Mouse (Mus musculus) neural tube, embryonic 15.5 days (tissue): ENCODE measurements at regions not wholly inside any gene's neighbourhood (a gene's known extent, or its start where the extent isn't known, plus 50 kb on each side); places are given as distances from the start of the nearest gene placed in this dataset.

Experiments
- ATAC-seq: fragments of 200-750 bp; cut with Nextera tagmentation; 2 replicates; pipeline ENCODE4 v1.8.0; 2017; ENCODE audit warnings: mild to moderate bottlenecking, moderate TSS enrichment, moderate library complexity; ENCODE audit not compliant: low FRiP score
- H3K27ac ChIP-seq: fragments of 300-500 bp; sonication (generic); replicated peaks from 2 replicates; pipeline ENCODE4 v1.5.1; 2015; ENCODE audit warnings: mild to moderate bottlenecking, inconsistent platforms
- H3K27me3 ChIP-seq: fragments of 300-500 bp; sonication (generic); replicated peaks from 2 replicates; pipeline ENCODE4 v1.6.1; 2015; ENCODE audit warnings: inconsistent platforms
- H3K36me3 ChIP-seq: fragments of 300-500 bp; sonication (generic); 2 replicates; pipeline ENCODE4 v1.6.1; 2015; ENCODE audit warnings: inconsistent platforms
- H3K4me1 ChIP-seq: fragments of 300-500 bp; sonication (generic); 2 replicates; pipeline ENCODE4 v1.6.1; 2015; ENCODE audit warnings: inconsistent platforms
- H3K4me2 ChIP-seq: fragments of 300-500 bp; sonication (generic); 2 replicates; pipeline ENCODE4 v1.6.1; 2015; ENCODE audit warnings: inconsistent platforms, mild to moderate bottlenecking, moderate library complexity
- H3K4me3 ChIP-seq: fragments of 300-500 bp; sonication (generic); replicated peaks from 2 replicates; pipeline ENCODE4 v1.5.1; 2015; ENCODE audit warnings: mild to moderate bottlenecking, inconsistent platforms
- H3K9ac ChIP-seq: fragments of 300-500 bp; sonication (generic); replicated peaks from 2 replicates; pipeline ENCODE4 v1.6.1; 2015; ENCODE audit warnings: mild to moderate bottlenecking, inconsistent platforms
- H3K9me3 ChIP-seq: fragments of 300-500 bp; sonication (generic); replicated peaks from 2 replicates; pipeline ENCODE4 v1.6.1; 2016; ENCODE audit warnings: inconsistent platforms
- WGBS: fragments of 180-500 bp; shearing (Covaris S2); methylation state at CpG from one replicate; pipeline ENCODE4 v1.1.7; 2015; ENCODE audit warnings: mixed read lengths; 5-methylcytosine and 5-hydroxymethylcytosine counted together

GRCm38 (mm10) chr10:96479786-96480185 lies 137.0 kb upstream of the Btg1 start:
- Histone ChIP-seq H3K9me3 (0 out of 2 replicates have a peak, but pooled peaks cover 3% of the 10 kb centered on the region), H3K4me3 (no peak overlapping the region), H3K4me2 (no peak overlapping the region), H3K36me3 (no peaks in the 10 kb centered on the region), H3K9ac (no peak overlapping the region), H3K27me3 (no peaks in the 10 kb centered on the region), H3K4me1 (peaks cover 12% of the 10 kb centered on the region), H3K27ac (no peak overlapping the region)
- ATAC-seq = no peak
- 61% methylated on average over 8 of the region's 8 CpGs for WGBS

GRCm38 (mm10) chr10:96480453-96481324 lies 136.1 kb upstream of the Btg1 start:
- 0 out of 2 replicates have a peak overlapping the region, but pooled peaks have one; percentile 11 for H3K4me2 ChIP-seq
- no peak overlapping the region for H3K4me3 ChIP-seq
- H3K27me3 ChIP-seq = no peaks in the 10 kb centered on the region
- ATAC-seq = peak; percentile 81
- H3K36me3 ChIP-seq = no peaks in the 10 kb centered on the region
- 0 out of 2 replicates have a peak, but pooled peaks cover 3% of the 10 kb centered on the region for H3K9me3 ChIP-seq
- no peak overlapping the region for H3K27ac ChIP-seq
- H3K9ac ChIP-seq = no peak overlapping the region
- 30% methylated on average over 14 of the region's 14 CpGs for WGBS
- peaks cover 12% of the 10 kb centered on the region for H3K4me1 ChIP-seq

GRCm38 (mm10) chr10:96481325-96481638 lies 135.5 kb upstream of the Btg1 start:
- H3K36me3 ChIP-seq = no peaks in the 10 kb centered on the region
- H3K9ac ChIP-seq = no peak overlapping the region
- 70% methylated on average over 8 of the region's 8 CpGs for WGBS

GRCm38 (mm10) chr10:96486724-96487123 lies 130.1 kb upstream of the Btg1 start:
- H3K36me3 ChIP-seq = no peaks in the 10 kb centered on the region
- 94% methylated on average over 3 of the region's 3 CpGs for WGBS
- H3K27me3 ChIP-seq = no peaks in the 10 kb centered on the region
- ATAC-seq = no peak
- no peak overlapping the region for H3K9ac ChIP-seq
- H3K27ac ChIP-seq = no peak overlapping the region
- H3K9me3 ChIP-seq = 0 out of 2 replicates have a peak, but pooled peaks cover 3% of the 10 kb centered on the region
- no peak overlapping the region for H3K4me2 ChIP-seq
- no peaks in the 10 kb centered on the region for H3K4me1 ChIP-seq
- H3K4me3 ChIP-seq = no peak overlapping the region

More at GRCm38 (mm10) chr10:96481325-96481638, 135.5 kb upstream of the Btg1 start:
- Histone ChIP-seq H3K4me3 (no peak overlapping the region), H3K4me2 (no peak overlapping the region), H3K4me1 (peaks cover 12% of the 10 kb centered on the region), H3K27ac (no peak overlapping the region), H3K27me3 (no peaks in the 10 kb centered on the region), H3K9me3 (0 out of 2 replicates have a peak, but pooled peaks cover 3% of the 10 kb centered on the region)
- ATAC-seq = no peak

- Histone ChIP-seq H3K4me1 (no peaks in the 10 kb centered on the region), H3K27me3 (no peaks in the 10 kb centered on the region), H3K4me3 (no peak overlapping the region), H3K27ac (no peak overlapping the region), H3K36me3 (no peaks in the 10 kb centered on the region), H3K9ac (no peak overlapping the region), H3K4me2 (no peak overlapping the region), H3K9me3 (no peaks in the 10 kb centered on the region)
- ATAC-seq = no peak
- 71% methylated on average over 1 of the region's 1 CpGs for WGBS
Observed at GRCm38 (mm10) chr10:96493706-96494105, 123.1 kb upstream of the Btg1 start.

GRCm38 (mm10) chr10:96496700-96497099 lies 120.1 kb upstream of the Btg1 start:
- Histone ChIP-seq H3K4me3 (no peak overlapping the region), H3K36me3 (no peaks in the 10 kb centered on the region)
- 94% methylated on average over 3 of the region's 3 CpGs for WGBS

GRCm38 (mm10) chr10:96497482-96497881 lies 119.3 kb upstream of the Btg1 start:
- H3K27me3 ChIP-seq = no peaks in the 10 kb centered on the region
- ATAC-seq = no peak
- no peak overlapping the region for H3K9ac ChIP-seq
- no peak overlapping the region for H3K4me3 ChIP-seq
- WGBS = 93% methylated on average over 7 of the region's 7 CpGs
- H3K27ac ChIP-seq = no peak overlapping the region
- no peaks in the 10 kb centered on the region for H3K9me3 ChIP-seq
- no peaks in the 10 kb centered on the region for H3K4me1 ChIP-seq
- no peak overlapping the region for H3K4me2 ChIP-seq
- H3K36me3 ChIP-seq = no peaks in the 10 kb centered on the region

More at GRCm38 (mm10) chr10:96496700-96497099, 120.1 kb upstream of the Btg1 start:
- no peaks in the 10 kb centered on the region for H3K27me3 ChIP-seq
- H3K9ac ChIP-seq = no peak overlapping the region
- no peaks in the 10 kb centered on the region for H3K9me3 ChIP-seq
- H3K27ac ChIP-seq = no peak overlapping the region
- ATAC-seq = no peak
- H3K4me1 ChIP-seq = no peaks in the 10 kb centered on the region
- no peak overlapping the region for H3K4me2 ChIP-seq

GRCm38 (mm10) chr10:96499274-96499673 lies 117.5 kb upstream of the Btg1 start:
- no peak overlapping the region for H3K9ac ChIP-seq
- H3K4me2 ChIP-seq = no peak overlapping the region
- H3K27ac ChIP-seq = no peak overlapping the region
- H3K4me3 ChIP-seq = no peak overlapping the region
- no peaks in the 10 kb centered on the region for H3K27me3 ChIP-seq
- H3K9me3 ChIP-seq = no peaks in the 10 kb centered on the region
- no peak for ATAC-seq
- H3K4me1 ChIP-seq = no peaks in the 10 kb centered on the region
- 92% methylated on average over 2 of the region's 2 CpGs for WGBS
- no peaks in the 10 kb centered on the region for H3K36me3 ChIP-seq

- ATAC-seq = no peak
- Histone ChIP-seq H3K4me2 (no peak overlapping the region), H3K4me1 (no peaks in the 10 kb centered on the region), H3K9me3 (no peaks in the 10 kb centered on the region), H3K9ac (no peak overlapping the region), H3K36me3 (no peaks in the 10 kb centered on the region), H3K4me3 (no peak overlapping the region), H3K27ac (no peak overlapping the region), H3K27me3 (no peaks in the 10 kb centered on the region)
- WGBS = 80% methylated on average over 4 of the region's 4 CpGs
Observed at GRCm38 (mm10) chr10:96502090-96502728, 114.6 kb upstream of the Btg1 start.

GRCm38 (mm10) chr10:96502736-96503135 lies 114.1 kb upstream of the Btg1 start:
- Histone ChIP-seq H3K9ac (no peak overlapping the region), H3K4me3 (no peak overlapping the region), H3K27ac (no peak overlapping the region), H3K4me1 (no peaks in the 10 kb centered on the region), H3K9me3 (no peaks in the 10 kb centered on the region), H3K36me3 (no peaks in the 10 kb centered on the region), H3K4me2 (no peak overlapping the region), H3K27me3 (no peaks in the 10 kb centered on the region)
- ATAC-seq = no peak
- WGBS = 79% methylated on average over 6 of the region's 6 CpGs

- WGBS = 80% methylated on average over 8 of the region's 8 CpGs
- Histone ChIP-seq H3K9me3 (no peaks in the 10 kb centered on the region), H3K4me1 (no peaks in the 10 kb centered on the region), H3K4me3 (no peak overlapping the region), H3K27me3 (no peaks in the 10 kb centered on the region), H3K9ac (no peak overlapping the region), H3K36me3 (no peaks in the 10 kb centered on the region), H3K4me2 (no peak overlapping the region), H3K27ac (no peak overlapping the region)
- no peak for ATAC-seq
Observed at GRCm38 (mm10) chr10:96504340-96504739, 112.5 kb upstream of the Btg1 start.
